Mouse (Mus musculus): ENCODE data around the gene Mettl8. TPM values are rescaled to one million over a fixed set of nuclear protein-coding genes. Genes with fewer than 3 reads are reported as not detected.

Gene Mettl8
- total and polyA plus RNA-seq, 3 experiments, result 20.0 to 21.7 TPM; not detected in 1

DNA sequence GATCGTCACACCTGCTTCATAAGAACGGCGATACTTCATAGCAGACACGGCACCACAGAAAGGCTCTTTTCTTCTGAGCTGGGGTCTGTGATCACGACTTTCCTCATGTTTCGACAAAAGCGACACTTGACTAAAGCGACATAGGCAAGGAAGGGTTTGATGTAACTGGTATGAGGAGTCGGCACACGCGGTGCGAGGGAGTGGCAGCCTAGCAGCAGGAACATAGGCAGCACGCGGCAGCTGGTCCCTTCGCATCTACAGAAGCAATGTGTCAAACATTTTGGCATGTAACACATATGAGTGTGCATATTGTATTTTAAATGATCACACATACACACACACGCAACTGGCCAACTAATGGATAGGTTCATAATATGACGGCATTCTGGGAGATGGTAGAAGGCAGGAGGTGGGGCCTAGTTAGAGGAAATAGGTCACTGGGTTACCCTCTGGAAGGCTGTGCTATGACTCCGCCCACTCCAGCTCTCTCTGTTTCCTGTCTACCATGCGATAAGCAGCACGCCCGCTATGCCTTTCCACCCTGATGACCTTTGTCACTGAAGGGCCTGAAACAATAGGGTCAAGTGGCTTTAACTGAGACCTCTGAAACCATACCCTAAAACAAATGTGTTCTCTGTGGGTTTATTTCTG is 116.4 kb downstream of the Mettl8 start (continued):
- TF ChIP-seq GABPA (IDR thresholded peaks at IDR 0.05; ENCODE audit: low read depth, low read length) (no peak), USF2 (IDR thresholded peaks at IDR 0.05; ENCODE audit: borderline replicate concordance in 1 of 2, insufficient read depth in 1 of 2, low read depth in 1 of 2, low read length in 2 of 2) (no peak), RCOR1 (IDR thresholded peaks at IDR 0.05; ENCODE audit: low read depth, low read length) (no peak), TBP (IDR thresholded peaks at IDR 0.05; ENCODE audit: low read depth, low read length) (peak; percentile 79), MXI1 (IDR thresholded peaks at IDR 0.05; ENCODE audit: low read depth, low read length) (peak; percentile 66), MAFK (IDR thresholded peaks at IDR 0.05; ENCODE audit: borderline replicate concordance, low read depth, low read length) (no peak), MEF2A (IDR thresholded peaks at IDR 0.05; ENCODE audit: extremely low read depth, insufficient replicate concordance, low read depth, low read length, poor library complexity, severe bottlenecking) (no peak), HCFC1 (IDR thresholded peaks at IDR 0.05; ENCODE audit: low read depth, low read length) (peak; percentile 66), TCF12 (IDR thresholded peaks at IDR 0.05; ENCODE audit: low read depth, low read length) (peak; percentile 53), ELF1 (IDR thresholded peaks at IDR 0.05; ENCODE audit: low read depth, low read length) (no peak; the same call in 1 of the 2 replicates), EP300 (IDR thresholded peaks at IDR 0.05; ENCODE audit: low read depth in 1 of 2, low read length in 2 of 2) (peak; percentile 29 to 41; a peak in 2 of 4 replicates), POLR2AphosphoS5 (IDR thresholded peaks at IDR 0.05; ENCODE audit: borderline replicate concordance, low read depth, low read length) (no peak; the same call in 1 of the 2 replicates), USF1 (IDR thresholded peaks at IDR 0.05; ENCODE audit: low read depth, low read length) (no peak), UBTF (IDR thresholded peaks at IDR 0.05; ENCODE audit: borderline replicate concordance, insufficient read depth, low read depth, low read length) (no peak), ZNF384 (IDR thresholded peaks at IDR 0.05; ENCODE audit: low read depth, low read length) (no peak), NELFE (IDR thresholded peaks at IDR 0.05; ENCODE audit: low read depth, low read length) (peak; percentile 74)

- DNase-seq (ENCODE audit: low read depth, low spot score), result no peak
- H3K9me3 ChIP-seq (replicated peaks; ENCODE audit: insufficient read depth, low read length), result no peaks in the 10 kb centered on the region
Observed at GRCm38 (mm10) chr2:70934772-70935171, 120.6 kb downstream of the Mettl8 start.

More at GRCm38 (mm10) chr2:70934772-70935171, 120.6 kb downstream of the Mettl8 start:
- H3K27me3 ChIP-seq (ENCODE audit: control insufficient read depth in 1 of 2, insufficient read depth in 2 of 2, low read length in 2 of 2), result no peaks in the 10 kb centered on the region; a peak in 2 of 4 replicates
- TF ChIP-seq NELFE (IDR thresholded peaks at IDR 0.05; ENCODE audit: low read depth, low read length) (no peak), SMC3 (IDR thresholded peaks at IDR 0.05; ENCODE audit: low read depth, low read length) (no peak), NRF1 (IDR thresholded peaks at IDR 0.05; ENCODE audit: insufficient read depth, low read depth, low read length, poor library complexity, severe bottlenecking) (no peak), BHLHE40 (IDR thresholded peaks at IDR 0.05; ENCODE audit: borderline replicate concordance, low read depth, low read length) (no peak), MYC (IDR thresholded peaks at IDR 0.05; ENCODE audit: low read depth, low read length) (no peak), USF2 (IDR thresholded peaks at IDR 0.05; ENCODE audit: borderline replicate concordance in 1 of 2, insufficient read depth in 1 of 2, low read depth in 1 of 2, low read length in 2 of 2) (no peak), MEF2A (IDR thresholded peaks at IDR 0.05; ENCODE audit: extremely low read depth, insufficient replicate concordance, low read depth, low read length, poor library complexity, severe bottlenecking) (no peak), HCFC1 (IDR thresholded peaks at IDR 0.05; ENCODE audit: low read depth, low read length) (no peak), JUND (IDR thresholded peaks at IDR 0.05; ENCODE audit: low read depth, low read length) (no peak), ZMIZ1 (IDR thresholded peaks at IDR 0.05; ENCODE audit: low read depth, low read length) (no peak), GABPA (IDR thresholded peaks at IDR 0.05; ENCODE audit: low read depth, low read length) (no peak), MXI1 (IDR thresholded peaks at IDR 0.05; ENCODE audit: low read depth, low read length) (no peak), POLR2A (IDR thresholded peaks at IDR 0.05; ENCODE audit: control insufficient read depth in 1 of 2, insufficient read depth in 1 of 2, low read depth in 1 of 2, low read length in 2 of 2, poor library complexity in 1 of 2) (no peak), TBP (IDR thresholded peaks at IDR 0.05; ENCODE audit: low read depth, low read length) (no peak), ZC3H11A (IDR thresholded peaks at IDR 0.05; ENCODE audit: low read depth, low read length) (no peak), CHD2 (IDR thresholded peaks at IDR 0.05; ENCODE audit: low read length) (no peak)
- H3K79me2 ChIP-seq (ENCODE audit: control insufficient read depth, insufficient read depth, low read length, poor library complexity), result no peaks in the 10 kb centered on the region; the same call in 1 of the 2 replicates
- H3K9ac ChIP-seq (ENCODE audit: control insufficient read depth, low read depth, low read length, poor library complexity, severe bottlenecking), result no peak overlapping the region
- H3K36me3 ChIP-seq (ENCODE audit: control insufficient read depth in 1 of 2, insufficient read depth in 2 of 2, low read length in 2 of 2), result peaks cover 0 to 6% of the 10 kb centered on the region in 2 experiments; a peak in 2 of 4 replicates
- H3K4me1 ChIP-seq (ENCODE audit: control insufficient read depth in 1 of 2, insufficient read depth in 2 of 2, low read length in 2 of 2), result peaks cover 2 to 9% of the 10 kb centered on the region in 2 experiments; a peak in 3 of 4 replicates
- no peak overlapping the region for H3K27ac ChIP-seq (ENCODE audit: control insufficient read depth, low read depth, low read length)
- no peak overlapping the region for H3K4me3 ChIP-seq (ENCODE audit: control insufficient read depth in 1 of 2, insufficient read depth in 1 of 2, low read depth in 2 of 2, low read length in 2 of 2)
